Mouse (Mus musculus): ENCODE results near the gene H2al1i.

DNA sequence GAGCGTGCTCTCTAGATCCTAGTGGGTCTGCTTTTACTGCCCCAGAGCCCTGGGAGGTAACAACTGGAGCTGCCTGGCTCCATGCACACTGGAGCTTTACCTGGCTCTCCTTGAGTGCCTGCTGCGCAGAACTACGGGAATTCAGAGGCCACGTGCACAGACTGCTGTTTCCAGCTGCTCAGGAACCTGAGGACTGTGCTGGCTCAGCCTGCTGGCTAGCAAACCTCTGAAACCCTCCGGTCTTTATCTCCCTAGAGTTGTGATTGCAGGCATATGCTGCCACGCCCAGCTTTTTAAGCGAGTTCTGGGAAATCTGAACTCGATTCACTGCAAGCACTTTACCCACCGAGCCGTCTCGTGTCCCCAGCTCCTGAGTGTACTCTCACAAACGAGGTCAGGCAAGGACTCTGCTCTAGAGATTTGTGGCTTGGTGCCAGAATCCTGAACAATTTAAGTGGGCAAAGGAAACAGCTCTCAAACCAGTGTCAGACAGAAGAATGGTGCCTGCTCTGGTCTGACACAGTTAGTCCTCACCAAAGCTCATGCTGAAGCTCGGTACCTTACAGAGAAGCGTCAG lies 36.1 kb upstream of the H2al1i start:
- no peak for TF ChIP-seq ZC3H11A (IDR thresholded peaks at IDR 0.05; ENCODE audit: borderline replicate concordance, low read depth, low read length)
- no peak for TF ChIP-seq CHD2 (IDR thresholded peaks at IDR 0.05; ENCODE audit: low read depth, low read length)
- TF ChIP-seq HCFC1 (IDR thresholded peaks at IDR 0.05; ENCODE audit: borderline replicate concordance, insufficient read depth, low read length), result no peak
- TF ChIP-seq MAFK (IDR thresholded peaks at IDR 0.05; ENCODE audit: insufficient read depth, low read depth, low read length), result no peak

All from ES-E14 (cell line).